Mouse (Mus musculus) liver, embryonic 16.5 days (tissue): ENCODE data around the gene Ttll3. TPM values are rescaled to one million over a fixed set of nuclear protein-coding genes. Genes with fewer than 3 reads are reported as not detected.

ENCODE experiments used
- ATAC-seq: fragments of 200-750 bp; cut with Nextera tagmentation; 2 replicates; pipeline ENCODE4 v1.8.0; 2017; ENCODE audit warnings: low read depth, mild to moderate bottlenecking, moderate number of reproducible peaks, moderate library complexity
- H3K27ac ChIP-seq: fragments of 300-500 bp; sonication (generic); 2 replicates; pipeline ENCODE4 v1.5.1; 2014; ENCODE audit warnings: mild to moderate bottlenecking, low read length
- H3K27me3 ChIP-seq: fragments of 300-500 bp; sonication (generic); 2 replicates; pipeline ENCODE4 v1.6.1; 2014; ENCODE audit warnings: low read depth, low read length, mixed read lengths; ENCODE audit not compliant: control insufficient read depth, insufficient read depth
- H3K36me3 ChIP-seq: fragments of 300-500 bp; sonication (generic); 2 replicates; pipeline ENCODE4 v1.6.1; 2014; ENCODE audit warnings: mild to moderate bottlenecking; ENCODE audit not compliant: control insufficient read depth, insufficient read depth
- H3K4me1 ChIP-seq: fragments of 300-500 bp; sonication (generic); 2 replicates; pipeline ENCODE4 v1.6.1; 2014; ENCODE audit warnings: low read depth, low read length, mixed read lengths; ENCODE audit not compliant: control insufficient read depth
- H3K4me2 ChIP-seq: fragments of 300-500 bp; sonication (generic); 2 replicates; pipeline ENCODE4 v1.6.1; 2014; ENCODE audit warnings: low read depth, low read length, mixed read lengths
- H3K4me3 ChIP-seq: fragments of 300-500 bp; sonication (generic); 2 replicates; pipeline ENCODE4 v1.5.1; 2014; ENCODE audit warnings: low read depth, mild to moderate bottlenecking, low read length
- H3K9ac ChIP-seq: fragments of 300-500 bp; sonication (generic); 2 replicates; pipeline ENCODE4 v1.6.1; 2014; ENCODE audit warnings: low read depth, low read length
- H3K9me3 ChIP-seq: fragments of 300-500 bp; sonication (generic); replicated peaks from 2 replicates; pipeline ENCODE4 v1.6.1; 2016; ENCODE audit warnings: low read length; ENCODE audit not compliant: control insufficient read depth
- WGBS: fragments of 180-500 bp; shearing (Covaris S2); extraction: QIAGEN DNeasy Blood & Tissue Kit; methylation state at CpG from one replicate; pipeline ENCODE4 v1.1.7; 2014; ENCODE audit not compliant: insufficient replicate concordance; 5-methylcytosine and 5-hydroxymethylcytosine counted together
- polyA plus RNA-seq: library from polyadenylated mRNA; unstranded; fragments of >200 nt; fragmentation: Nextera tagmentation; extraction: Ambion mirVana; gene quantifications from 2 replicates; pipeline ENCODE4 v1.2.1, GENCODE M21; 2015

Gene Ttll3
- polyA plus RNA-seq, 1 experiment from 2014 or later = 0.90 TPM

- Histone ChIP-seq H3K9me3 (no peaks in the 10 kb centered on the region), H3K4me1 (no peaks in the 10 kb centered on the region), H3K27me3 (no peaks in the 10 kb centered on the region), H3K4me3 (no peak overlapping the region), H3K27ac (no peak overlapping the region), H3K9ac (no peak overlapping the region), H3K4me2 (no peak overlapping the region), H3K36me3 (no peaks in the 10 kb centered on the region)
- ATAC-seq = no peak
- 70% methylated on average over 4 of the region's 4 CpGs for WGBS
Measured at GRCm38 (mm10) chr6:113426696-113427095, 37.6 kb downstream of the Ttll3 start.

DNA sequence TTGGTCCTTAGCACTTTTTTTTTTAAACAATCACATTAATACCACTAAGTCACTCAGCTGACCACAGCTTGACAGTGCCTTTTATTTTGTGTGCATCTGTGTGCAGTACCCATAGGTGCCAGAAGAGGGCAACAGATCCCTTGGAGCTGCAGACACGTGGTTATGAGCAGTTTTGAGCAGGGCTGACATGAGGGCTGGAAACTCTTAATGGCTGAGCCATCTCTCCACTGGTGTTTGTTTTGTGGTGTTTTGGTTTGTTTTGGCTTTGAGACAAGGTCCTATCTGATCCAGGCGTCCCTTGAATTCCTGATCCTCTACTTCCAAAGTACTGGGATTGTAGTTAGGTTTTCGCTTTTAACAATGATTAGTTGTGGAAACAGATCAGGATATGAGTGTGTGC, 38.3 kb downstream of the Ttll3 start:
- Histone ChIP-seq H3K36me3 (no peaks in the 10 kb centered on the region), H3K4me2 (no peak overlapping the region), H3K9ac (no peak overlapping the region), H3K27me3 (no peaks in the 10 kb centered on the region), H3K9me3 (no peaks in the 10 kb centered on the region), H3K4me3 (no peak overlapping the region), H3K4me1 (no peaks in the 10 kb centered on the region), H3K27ac (no peak overlapping the region)
- ATAC-seq = peak; percentile 20; the same call in 1 of the 2 replicates
- 56% methylated on average over 3 of the region's 3 CpGs for WGBS

GRCm38 (mm10) chr6:113428006-113428405, 38.9 kb downstream of the Ttll3 start:
- H3K4me2 ChIP-seq = no peak overlapping the region
- no peaks in the 10 kb centered on the region for H3K9me3 ChIP-seq
- 80% methylated on average over 16 of the region's 16 CpGs for WGBS
- H3K4me1 ChIP-seq = no peaks in the 10 kb centered on the region
- H3K27me3 ChIP-seq = no peaks in the 10 kb centered on the region
- no peak overlapping the region for H3K9ac ChIP-seq
- H3K27ac ChIP-seq = no peak overlapping the region
- no peaks in the 10 kb centered on the region for H3K36me3 ChIP-seq
- ATAC-seq = peak; percentile 75
- peak overlapping the region; percentile 3; the same call in 1 of the 2 replicates for H3K4me3 ChIP-seq

DNA sequence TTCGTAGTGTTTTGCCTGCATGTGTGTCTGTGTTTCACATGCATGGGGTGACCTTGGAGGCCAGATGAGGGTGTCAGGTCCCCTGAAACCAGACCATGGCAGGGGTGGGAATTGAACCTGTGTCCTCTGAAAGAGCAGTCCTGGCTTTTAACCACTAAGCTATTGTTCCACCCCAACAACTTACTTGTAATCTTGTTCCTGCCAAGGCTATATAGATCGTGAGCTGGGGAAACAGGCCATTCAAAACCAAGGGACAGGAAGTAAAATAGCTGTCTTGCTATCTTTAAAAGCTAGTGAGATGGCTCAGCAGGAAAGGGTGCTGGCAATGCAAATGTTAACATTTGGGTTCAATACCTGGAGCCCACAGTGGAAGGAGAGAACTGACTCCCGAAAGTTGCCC, 40.9 kb downstream of the Ttll3 start:
- 38% methylated on average over 3 of the region's 3 CpGs for WGBS
- no peak overlapping the region for H3K9ac ChIP-seq

DNA sequence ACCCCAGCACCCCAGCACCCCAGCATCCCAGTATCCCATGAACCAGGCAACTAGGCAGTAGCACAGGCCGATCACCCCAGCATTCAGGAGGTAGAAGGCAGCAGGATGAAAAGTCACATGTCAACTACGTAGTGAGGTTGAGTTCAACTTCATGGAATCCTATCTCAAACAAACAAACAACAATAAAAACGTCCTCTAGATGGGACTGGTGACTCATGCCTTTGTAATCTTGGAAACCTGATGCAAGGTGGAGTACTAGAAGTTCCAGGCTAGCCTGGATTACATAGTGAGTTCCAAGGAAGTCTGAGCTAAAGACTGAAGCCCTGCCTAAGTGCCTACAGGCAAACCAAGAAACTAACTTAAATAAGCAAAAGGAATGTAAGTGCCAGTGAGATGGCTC, 41.8 kb downstream of the Ttll3 start:
- Histone ChIP-seq H3K27me3 (no peaks in the 10 kb centered on the region), H3K9me3 (no peaks in the 10 kb centered on the region), H3K4me3 (no peak overlapping the region), H3K4me1 (no peaks in the 10 kb centered on the region), H3K36me3 (no peaks in the 10 kb centered on the region), H3K27ac (no peak overlapping the region), H3K9ac (no peak overlapping the region), H3K4me2 (no peak overlapping the region)
- WGBS = 51% methylated on average over 3 of the region's 3 CpGs
- no peak for ATAC-seq

More for the DNA sequence above, 40.9 kb downstream of the Ttll3 start:
- Histone ChIP-seq H3K9me3 (no peaks in the 10 kb centered on the region), H3K36me3 (no peaks in the 10 kb centered on the region), H3K4me2 (no peak overlapping the region), H3K4me3 (no peak overlapping the region), H3K27me3 (no peaks in the 10 kb centered on the region), H3K27ac (no peak overlapping the region), H3K4me1 (no peaks in the 10 kb centered on the region)
- no peak for ATAC-seq

DNA sequence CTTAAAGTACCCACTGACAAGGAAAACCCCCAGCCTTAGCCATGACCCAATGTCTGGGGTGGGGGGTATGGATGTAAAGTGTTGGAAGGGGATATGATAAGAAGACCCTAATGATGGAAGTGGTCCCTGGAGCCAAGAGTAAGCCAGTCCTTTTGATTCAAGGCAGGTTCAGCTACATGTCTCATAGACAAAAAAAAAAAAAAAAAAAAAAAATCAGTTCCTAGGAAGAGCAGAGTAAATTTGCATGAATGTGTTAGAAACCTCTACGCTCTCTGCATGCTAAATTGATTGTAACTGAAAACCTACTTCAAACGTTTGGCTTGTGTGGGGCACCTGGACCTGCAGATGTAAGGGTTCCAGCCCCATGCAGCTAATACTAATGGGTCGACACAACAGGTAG, 42.7 kb downstream of the Ttll3 start:
- H3K4me3 ChIP-seq = no peak overlapping the region
- WGBS = 49% methylated on average over 3 of the region's 3 CpGs
- H3K27ac ChIP-seq = no peak overlapping the region
- no peak overlapping the region for H3K9ac ChIP-seq
- no peaks in the 10 kb centered on the region for H3K4me1 ChIP-seq
- ATAC-seq = no peak
- H3K9me3 ChIP-seq = no peaks in the 10 kb centered on the region
- no peaks in the 10 kb centered on the region for H3K27me3 ChIP-seq
- no peaks in the 10 kb centered on the region for H3K36me3 ChIP-seq
- no peak overlapping the region for H3K4me2 ChIP-seq

DNA sequence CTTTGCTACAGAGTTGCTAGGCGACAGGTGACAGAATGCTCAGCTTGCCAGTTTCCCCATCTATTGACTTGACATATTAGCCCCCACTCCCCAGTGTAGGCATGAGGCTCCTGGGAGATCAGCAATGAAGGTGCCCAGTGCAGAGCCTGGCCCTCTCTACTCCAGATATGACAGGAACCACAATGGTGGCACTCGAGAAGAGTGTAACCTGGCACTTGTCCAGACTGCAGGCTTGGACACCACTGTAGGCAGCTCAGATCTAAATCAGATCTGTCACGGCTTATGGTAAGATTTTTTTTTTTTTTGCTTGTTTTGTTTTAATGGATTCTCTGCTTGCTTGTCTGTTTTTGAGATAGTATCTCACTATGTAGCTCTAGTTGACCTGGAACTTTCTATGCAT, 44.6 kb downstream of the Ttll3 start:
- 48% methylated on average over 3 of the region's 3 CpGs for WGBS
- Histone ChIP-seq H3K9me3 (no peaks in the 10 kb centered on the region), H3K4me2 (no peak overlapping the region), H3K36me3 (no peaks in the 10 kb centered on the region), H3K27me3 (no peaks in the 10 kb centered on the region), H3K4me1 (no peaks in the 10 kb centered on the region), H3K4me3 (no peak overlapping the region), H3K27ac (no peak overlapping the region), H3K9ac (no peak overlapping the region)
- ATAC-seq = no peak

DNA sequence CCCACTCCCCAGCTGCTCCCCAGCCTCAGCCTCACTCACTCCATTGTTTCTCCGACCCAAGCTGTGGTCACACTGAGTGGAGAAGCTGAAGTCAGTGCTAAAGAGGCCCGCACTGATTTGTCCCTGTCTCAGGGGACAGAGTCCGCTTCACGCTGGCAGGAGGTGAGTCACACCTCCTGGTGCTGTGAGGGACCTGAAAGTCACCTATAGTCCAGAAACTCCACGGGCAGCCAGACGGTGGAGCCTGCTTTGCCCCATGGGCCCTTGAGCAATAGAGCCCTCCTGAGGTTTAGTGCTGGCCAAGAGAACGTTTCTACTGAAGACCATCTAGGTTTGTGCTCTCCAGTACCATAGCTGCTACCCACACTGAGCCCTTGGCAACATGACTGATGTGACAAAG, 45.6 kb downstream of the Ttll3 start:
- no peak overlapping the region for H3K27ac ChIP-seq
- WGBS = 50% methylated on average over 7 of the region's 7 CpGs

GRCm38 (mm10) chr6:113435664-113436205, 46.7 kb downstream of the Ttll3 start, which contains the start of gene Cidec:
Cidec (minus strand) TSS chr6:113435760.
- H3K36me3 ChIP-seq = no peaks in the 10 kb centered on the region
- H3K9ac ChIP-seq = no peak within 1 kb of the TSS
- H3K27ac ChIP-seq = no peak within 1 kb of the TSS
- H3K27me3 ChIP-seq = no peaks in the 10 kb centered on the region
- H3K4me3 ChIP-seq = no peak within 1 kb of the TSS
- no peak for ATAC-seq
- H3K4me2 ChIP-seq = no peak within 1 kb of the TSS
- WGBS = 53% methylated on average over 9 of the region's 9 CpGs
- no peaks in the 10 kb centered on the region for H3K4me1 ChIP-seq
- H3K9me3 ChIP-seq = no peaks in the 10 kb centered on the region

More for the DNA sequence above, 45.6 kb downstream of the Ttll3 start:
- Histone ChIP-seq H3K36me3 (no peaks in the 10 kb centered on the region), H3K9ac (no peak overlapping the region), H3K4me3 (no peak overlapping the region), H3K27me3 (no peaks in the 10 kb centered on the region), H3K4me2 (no peak overlapping the region), H3K9me3 (no peaks in the 10 kb centered on the region), H3K4me1 (no peaks in the 10 kb centered on the region)
- no peak for ATAC-seq
